Mouse (Mus musculus) urinary bladder, postnatal 36 days (tissue): ENCODE measurements around the gene Zfp59.
"Not testable (repeated sequence)": the region's sequence is repeated elsewhere in the genome, so short reads cannot be mapped to it uniquely, and the experiment has no call there.

Experiments used
- DNase-seq, 2 experiments: peaks; one replicate each; pipeline ENCODE4 v3.0.0; 2022; ENCODE audit warnings: low spot score in 2 of 2, mixed read lengths in 1 of 2

The Zfp59 gene

DNA sequence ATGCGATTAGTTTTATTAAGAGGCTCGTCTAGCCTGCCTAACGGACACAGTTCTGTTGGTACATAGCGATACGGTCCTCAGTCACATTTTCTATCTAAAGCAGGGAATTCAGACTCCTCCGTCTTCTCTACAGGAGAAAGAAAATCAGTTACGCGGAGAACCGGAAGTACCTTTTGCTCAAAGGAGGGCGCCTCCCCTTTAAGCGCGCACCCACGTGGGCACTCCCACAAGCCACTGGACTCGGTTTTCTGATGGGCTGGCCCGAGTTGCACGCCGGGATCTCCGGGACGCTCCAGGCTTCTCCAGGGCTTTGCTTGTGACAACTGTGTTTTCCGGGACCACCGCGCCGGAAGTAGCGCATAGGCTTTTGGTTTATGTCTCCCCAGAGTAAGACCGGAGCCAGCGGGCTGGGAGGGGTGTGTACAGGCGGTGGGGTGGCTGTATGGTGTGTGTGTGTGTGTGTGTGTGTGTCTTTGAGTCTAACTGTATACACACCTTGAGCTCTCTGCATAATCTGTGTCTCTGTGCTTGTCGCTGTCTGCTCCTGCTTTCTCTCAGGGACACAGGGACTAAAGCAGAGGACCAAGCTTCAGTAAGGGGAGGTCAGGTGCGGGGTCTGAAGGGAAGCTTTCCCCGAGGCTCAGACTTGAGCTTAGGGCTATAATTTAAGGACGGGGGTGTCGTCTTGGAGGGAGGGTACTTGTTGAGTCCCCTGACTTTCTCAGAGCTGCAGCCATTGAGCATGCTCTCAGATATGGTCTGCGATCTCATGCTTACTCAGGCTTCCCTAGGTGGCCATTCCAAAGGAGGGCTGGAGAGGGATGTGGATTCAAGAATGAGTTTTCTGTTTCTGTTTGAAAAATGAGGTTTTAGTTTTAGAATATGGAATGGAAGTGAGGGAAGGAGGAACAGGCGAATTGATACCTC, at the start of gene Zfp59:
Gene Zfp59, plus strand, starts transcription at position 285 of the 927 bp plus-strand sequence.
- DNase-seq: peak; percentile 73 to 90

DNA sequence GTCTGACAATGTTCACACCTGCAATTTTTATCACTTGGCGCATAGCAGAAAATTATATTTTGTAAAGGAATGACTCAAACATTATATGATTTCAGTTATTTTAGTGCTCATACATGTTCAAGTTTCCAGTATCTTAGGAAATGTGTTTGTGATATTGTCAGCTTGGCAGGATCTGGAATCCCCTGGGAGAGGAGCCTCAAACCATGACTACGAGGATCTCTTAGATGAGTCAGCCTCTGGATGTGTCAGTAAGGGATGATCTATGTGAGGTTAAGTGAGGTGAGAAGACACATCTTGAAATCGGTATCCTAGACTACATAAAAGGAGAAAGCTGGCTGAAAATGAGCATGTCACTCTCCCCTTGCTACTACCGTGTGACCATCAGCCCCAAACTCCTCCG, 49.1 kb upstream of the Zfp59 start:
- DNase-seq: no peak

DNA sequence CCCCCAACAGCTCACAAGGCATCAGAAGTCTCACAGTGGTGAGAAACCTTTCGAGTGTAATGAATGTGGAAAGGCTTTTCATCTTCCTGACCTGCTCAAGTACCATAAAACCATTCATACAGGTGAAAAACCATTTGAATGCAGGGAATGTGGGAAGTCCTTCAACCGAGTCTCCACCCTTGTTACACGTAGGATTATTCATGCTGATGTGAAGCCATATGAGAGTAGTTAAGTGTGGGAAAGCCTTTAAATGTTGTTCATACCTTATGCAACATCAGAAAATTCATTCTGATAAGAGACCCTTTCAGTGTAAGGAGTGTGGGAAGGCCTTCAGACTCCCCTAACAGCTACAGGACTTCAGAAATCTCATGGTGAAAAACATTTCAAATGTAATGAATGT, 44.5 kb upstream of the Zfp59 start:
- not testable (repeated sequence) for DNase-seq

GRCm38 (mm10) chr7:27794566-27794965, 43.8 kb upstream of the Zfp59 start:
- DNase-seq: no peak

- DNase-seq: no peak
Observed at GRCm38 (mm10) chr7:27797906-27798811, 40.2 kb upstream of the Zfp59 start.

DNA sequence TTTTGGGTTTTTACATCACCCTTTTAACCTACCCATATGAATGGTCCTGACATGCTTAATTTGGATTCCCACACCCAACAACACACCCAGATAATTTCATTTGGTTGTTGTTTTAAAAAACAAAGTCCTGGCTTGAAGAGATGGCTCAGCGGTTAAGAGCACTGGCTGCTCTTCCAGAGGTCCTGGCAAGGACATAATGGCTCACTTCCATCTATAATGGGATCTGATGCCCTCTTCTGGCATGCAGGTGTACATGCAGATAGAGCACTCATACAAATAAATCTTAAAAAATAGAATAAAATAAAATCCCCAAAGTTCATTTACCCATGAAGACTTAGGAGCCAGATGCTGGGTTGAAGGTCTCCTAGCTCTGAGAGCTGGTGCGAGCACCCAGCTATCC, 37.3 kb upstream of the Zfp59 start:
- no peak for DNase-seq

GRCm38 (mm10) chr7:27802986-27803385, 35.4 kb upstream of the Zfp59 start:
- DNase-seq: no peak

DNA sequence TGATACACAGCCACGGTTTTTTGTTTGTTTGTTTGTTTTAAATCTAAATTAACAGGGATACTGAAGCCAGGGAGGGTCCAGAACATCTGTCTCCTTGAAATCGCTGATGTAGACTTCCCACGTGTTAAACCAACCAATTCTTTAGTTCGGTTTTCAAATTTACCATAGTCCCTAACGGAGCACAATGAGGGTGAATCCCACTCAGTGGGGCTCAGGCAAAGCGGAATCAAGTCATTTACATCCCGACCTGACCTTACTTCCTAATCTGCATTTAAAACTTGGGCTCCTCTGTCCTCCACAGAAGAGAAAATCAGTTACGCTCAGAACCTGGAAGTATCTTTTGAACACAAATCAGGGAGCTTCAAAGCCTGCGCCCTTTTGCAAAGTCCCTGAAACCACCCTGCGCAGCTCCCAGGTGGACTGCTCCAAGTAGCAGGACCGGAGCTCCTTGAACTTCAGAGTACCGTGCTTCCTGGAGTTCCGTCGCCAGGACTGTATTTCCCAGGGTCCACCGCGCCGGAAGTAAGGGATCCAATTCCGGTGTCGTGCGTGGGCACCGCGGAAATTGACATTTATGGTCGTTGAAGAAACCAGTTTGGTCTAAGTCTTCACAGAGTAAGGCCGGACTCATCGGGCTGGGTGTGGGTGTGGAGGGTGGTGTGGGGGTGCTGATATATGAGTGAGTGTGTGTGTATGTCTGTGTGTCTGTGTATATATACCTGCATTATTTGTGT, 33.9 kb upstream of the Zfp59 start:
- peak; percentile 75 to 87 for DNase-seq

- DNase-seq: not testable (repeated sequence)
Observed at GRCm38 (mm10) chr7:27806896-27807295, 31.5 kb upstream of the Zfp59 start, which contains the start of gene Zfp626. Gene Zfp626 (plus strand): TSS chr7:27807196.

GRCm38 (mm10) chr7:27807305-27807704, 31.1 kb upstream of the Zfp59 start:
- DNase-seq: not testable (repeated sequence)

- no peak for DNase-seq
Observed at GRCm38 (mm10) chr7:27818526-27819110, 19.8 kb upstream of the Zfp59 start.

- no peak for DNase-seq
Observed at GRCm38 (mm10) chr7:27822611-27823010, 15.8 kb upstream of the Zfp59 start.

GRCm38 (mm10) chr7:27834131-27834530, 4.3 kb upstream of the Zfp59 start:
- DNase-seq: no peak

- no peak for DNase-seq
Observed at GRCm38 (mm10) chr7:27837896-27838295, 511 bp upstream of the Zfp59 start.

DNA sequence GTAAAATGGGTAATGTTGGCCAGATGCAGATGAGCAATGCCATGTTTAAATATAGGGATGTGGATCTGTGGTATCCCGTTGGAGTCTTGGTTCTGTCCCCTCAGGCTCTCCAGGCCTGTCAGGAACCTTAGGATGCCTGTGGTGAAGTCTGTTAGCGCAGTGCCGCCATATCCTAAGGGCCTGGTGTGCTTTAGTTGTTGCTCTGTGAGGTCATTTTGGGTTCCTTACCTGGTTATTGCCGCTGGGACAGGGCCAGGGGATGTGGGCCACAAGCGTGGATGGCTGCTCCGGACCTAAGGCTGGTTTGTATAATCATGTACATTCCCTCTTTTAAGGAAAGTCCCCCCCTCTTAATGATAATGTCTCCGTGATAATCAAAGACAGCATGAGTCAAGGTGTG, 1.2 kb downstream of the Zfp59 start:
- DNase-seq: no peak

GRCm38 (mm10) chr7:27840104-27840503, 1.7 kb downstream of the Zfp59 start:
- DNase-seq: no peak

DNA sequence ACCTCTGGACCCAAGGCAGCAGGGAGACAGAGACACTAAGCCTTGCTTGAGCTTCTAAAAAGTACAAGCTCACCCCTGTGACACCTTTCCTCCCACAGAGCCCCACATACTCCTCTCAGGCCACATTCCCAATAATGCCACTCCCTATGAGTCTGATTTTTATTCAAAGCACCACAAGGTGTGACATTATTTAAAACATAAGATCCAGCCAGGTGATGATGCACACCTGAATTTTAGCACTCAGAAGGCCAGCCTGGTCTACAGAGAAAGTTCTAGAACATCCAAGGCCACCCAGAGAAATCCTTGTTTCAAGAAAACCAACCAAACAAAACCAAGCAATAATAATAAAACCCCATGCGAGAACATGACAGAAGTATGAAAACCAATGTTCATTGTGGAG, 18.8 kb downstream of the Zfp59 start, which contains the start of gene Zfp607a:
Gene Zfp607a, plus strand, starts transcription at position 301 of the 400 bp plus-strand sequence.
- no peak for DNase-seq

- no peak for DNase-seq
Observed at GRCm38 (mm10) chr7:27859301-27860251, 21.2 kb downstream of the Zfp59 start.

DNA sequence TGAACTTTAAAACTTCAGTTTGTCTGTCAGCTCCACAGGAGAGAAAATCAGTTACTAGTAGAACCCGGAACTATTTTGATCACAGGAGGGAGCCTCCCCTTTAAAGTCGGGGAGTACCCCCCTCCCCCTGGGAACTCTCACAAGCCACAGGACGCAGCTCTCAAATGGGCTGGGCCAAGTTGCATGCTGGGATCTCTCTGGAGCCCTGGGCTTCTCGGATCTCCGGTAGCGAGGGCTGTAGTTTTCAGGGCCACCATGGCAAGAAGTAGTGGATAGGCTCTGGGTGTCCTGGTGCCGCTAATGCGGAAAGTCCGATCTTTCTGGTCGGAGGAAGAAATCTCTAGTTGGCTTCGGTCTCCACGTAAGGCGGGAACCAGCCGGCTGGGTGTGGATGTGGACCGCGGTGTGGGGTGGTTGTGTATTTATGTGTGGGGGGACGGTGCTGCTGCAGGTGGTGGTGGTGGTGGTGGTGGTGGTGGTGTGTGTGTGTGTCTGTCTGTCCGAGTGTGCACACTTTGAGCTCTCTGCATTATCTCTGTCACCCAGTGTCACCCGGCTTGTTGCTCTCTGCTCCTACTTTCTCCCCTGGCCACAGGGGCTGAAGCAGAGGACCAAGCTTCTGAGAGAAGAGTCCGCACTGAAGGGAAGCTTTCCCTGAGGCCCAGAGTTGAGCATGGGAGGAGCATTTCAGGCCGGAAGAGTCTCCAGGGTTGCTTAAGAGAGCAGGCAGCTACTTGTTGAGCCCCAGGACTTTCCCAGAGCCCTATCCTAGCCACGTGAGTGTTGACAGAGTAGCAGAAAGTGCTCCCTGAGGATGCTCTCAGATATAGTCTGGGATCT, 22.2 kb downstream of the Zfp59 start:
- peak; percentile 74 to 87 for DNase-seq
